Mouse (Mus musculus): ENCODE data around the gene Hlcs. TPM values are rescaled to one million over a fixed set of nuclear protein-coding genes. Genes with fewer than 3 reads are reported as not detected.

Hlcs gene
- polyA plus RNA-seq, 1 experiment, result 7.2 TPM

GRCm38 (mm10) chr16:94180122-94180870 lies 133.1 kb downstream of the Hlcs start:
- peak; percentile 76 for DNase-seq (ENCODE audit: low read depth)
- no peak for TF ChIP-seq POLR2A (IDR thresholded peaks at IDR 0.05; ENCODE audit: borderline replicate concordance, extremely low read depth, insufficient read depth, insufficient read length, poor library complexity, severe bottlenecking)
- TF ChIP-seq CTCF (IDR thresholded peaks at IDR 0.05; ENCODE audit: borderline replicate concordance, extremely low read depth, insufficient read depth, insufficient read length), result no peak

GRCm38 (mm10) chr16:94179341-94180121 lies 133.8 kb downstream of the Hlcs start:
- TF ChIP-seq CTCF (IDR thresholded peaks at IDR 0.05; ENCODE audit: borderline replicate concordance, extremely low read depth, insufficient read depth, insufficient read length), result no peak
- no peak for TF ChIP-seq POLR2A (IDR thresholded peaks at IDR 0.05; ENCODE audit: borderline replicate concordance, extremely low read depth, insufficient read depth, insufficient read length, poor library complexity, severe bottlenecking)
- peak; percentile 92 for DNase-seq (ENCODE audit: low read depth)

DNA sequence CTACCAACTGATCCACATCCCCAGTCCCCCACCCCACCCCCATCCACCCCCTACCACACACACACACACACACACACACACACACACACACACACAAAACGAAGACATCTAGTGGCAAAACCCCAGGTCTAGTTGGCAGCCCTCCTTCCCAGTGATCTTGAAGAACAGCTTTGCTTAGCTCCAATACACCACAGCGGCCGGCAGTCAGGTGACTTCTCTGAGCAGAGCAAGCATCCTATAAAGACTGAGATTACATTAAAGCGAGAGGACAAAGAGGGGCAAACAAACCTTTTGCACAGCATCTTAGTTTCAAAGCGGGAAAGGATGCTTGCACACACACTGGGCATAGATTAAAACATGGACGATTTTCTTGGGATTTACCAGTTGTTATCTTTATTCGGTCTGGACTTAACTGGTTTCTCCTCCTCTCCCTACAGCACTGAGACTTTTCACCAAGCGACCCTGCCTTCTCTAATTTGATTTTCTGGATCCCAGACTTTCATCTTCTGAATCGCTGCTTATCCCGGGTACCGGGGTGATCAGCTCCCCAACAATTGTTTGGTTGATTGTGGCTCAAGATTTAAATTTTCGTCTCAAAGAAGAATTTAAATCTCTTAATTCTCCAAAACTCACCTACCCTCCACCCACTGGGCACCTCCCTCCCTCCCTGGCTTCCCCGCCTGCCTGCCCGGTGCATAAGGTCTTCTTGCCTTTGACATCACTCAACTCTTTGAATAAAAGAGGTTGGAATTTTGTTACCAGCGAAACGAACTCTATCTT lies 134.7 kb downstream of the Hlcs start:
- no peak for TF ChIP-seq POLR2A (IDR thresholded peaks at IDR 0.05; ENCODE audit: borderline replicate concordance, extremely low read depth, insufficient read depth, insufficient read length, poor library complexity, severe bottlenecking)
- peak; percentile 76 for DNase-seq (ENCODE audit: low read depth)

- TF ChIP-seq POLR2A (IDR thresholded peaks at IDR 0.05; ENCODE audit: borderline replicate concordance, extremely low read depth, insufficient read depth, insufficient read length, poor library complexity, severe bottlenecking) (no peak), CTCF (IDR thresholded peaks at IDR 0.05; ENCODE audit: borderline replicate concordance, extremely low read depth, insufficient read depth, insufficient read length) (no peak)
- DNase-seq (ENCODE audit: low read depth), result peak; percentile 74
Observed at GRCm38 (mm10) chr16:94176997-94177857, 136.1 kb downstream of the Hlcs start.

DNA sequence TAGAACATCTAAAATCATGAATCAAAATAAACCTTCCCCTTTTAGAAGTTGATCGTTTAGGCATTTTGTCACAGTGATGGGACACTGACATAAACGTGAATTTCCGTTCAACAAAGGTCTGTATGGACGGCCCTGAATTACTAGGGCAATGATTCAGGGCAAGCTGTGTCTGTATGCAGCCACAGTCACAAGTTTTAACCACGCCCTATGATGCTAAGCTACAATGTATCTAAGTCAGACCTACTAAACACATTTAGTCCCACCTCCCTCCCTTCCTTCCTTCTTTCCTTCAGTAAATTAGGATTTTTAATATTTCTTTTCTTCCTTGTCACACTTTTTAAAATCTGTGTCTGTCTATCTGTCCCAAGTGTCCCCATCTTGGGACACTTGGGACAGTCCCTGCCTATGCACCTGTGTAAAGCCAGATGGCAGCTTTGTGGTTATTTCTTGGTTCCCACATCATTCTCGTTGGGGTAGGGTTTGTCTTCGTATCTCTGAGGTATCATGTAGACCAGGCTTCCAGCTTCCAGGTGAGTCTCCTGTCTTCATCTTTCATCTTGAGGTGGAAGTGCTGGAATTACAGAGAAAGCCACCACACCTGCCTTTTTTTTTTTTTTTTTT lies 137.9 kb downstream of the Hlcs start:
- TF ChIP-seq POLR2A (IDR thresholded peaks at IDR 0.05; ENCODE audit: borderline replicate concordance, extremely low read depth, insufficient read depth, insufficient read length, poor library complexity, severe bottlenecking), result no peak
- TF ChIP-seq CTCF (IDR thresholded peaks at IDR 0.05; ENCODE audit: borderline replicate concordance, extremely low read depth, insufficient read depth, insufficient read length), result no peak
- DNase-seq (ENCODE audit: low read depth), result no peak

- DNase-seq (ENCODE audit: low read depth), result no peak
- TF ChIP-seq CTCF (IDR thresholded peaks at IDR 0.05; ENCODE audit: borderline replicate concordance, extremely low read depth, insufficient read depth, insufficient read length), result no peak
- no peak for TF ChIP-seq POLR2A (IDR thresholded peaks at IDR 0.05; ENCODE audit: borderline replicate concordance, extremely low read depth, insufficient read depth, insufficient read length, poor library complexity, severe bottlenecking)
Observed at GRCm38 (mm10) chr16:94173361-94173760, 140.0 kb downstream of the Hlcs start.

GRCm38 (mm10) chr16:94170218-94170617 lies 143.2 kb downstream of the Hlcs start:
- no peak for TF ChIP-seq CTCF (IDR thresholded peaks at IDR 0.05; ENCODE audit: borderline replicate concordance, extremely low read depth, insufficient read depth, insufficient read length)
- TF ChIP-seq POLR2A (IDR thresholded peaks at IDR 0.05; ENCODE audit: borderline replicate concordance, extremely low read depth, insufficient read depth, insufficient read length, poor library complexity, severe bottlenecking), result no peak
- peak; percentile 78 for DNase-seq (ENCODE audit: low read depth)

DNA sequence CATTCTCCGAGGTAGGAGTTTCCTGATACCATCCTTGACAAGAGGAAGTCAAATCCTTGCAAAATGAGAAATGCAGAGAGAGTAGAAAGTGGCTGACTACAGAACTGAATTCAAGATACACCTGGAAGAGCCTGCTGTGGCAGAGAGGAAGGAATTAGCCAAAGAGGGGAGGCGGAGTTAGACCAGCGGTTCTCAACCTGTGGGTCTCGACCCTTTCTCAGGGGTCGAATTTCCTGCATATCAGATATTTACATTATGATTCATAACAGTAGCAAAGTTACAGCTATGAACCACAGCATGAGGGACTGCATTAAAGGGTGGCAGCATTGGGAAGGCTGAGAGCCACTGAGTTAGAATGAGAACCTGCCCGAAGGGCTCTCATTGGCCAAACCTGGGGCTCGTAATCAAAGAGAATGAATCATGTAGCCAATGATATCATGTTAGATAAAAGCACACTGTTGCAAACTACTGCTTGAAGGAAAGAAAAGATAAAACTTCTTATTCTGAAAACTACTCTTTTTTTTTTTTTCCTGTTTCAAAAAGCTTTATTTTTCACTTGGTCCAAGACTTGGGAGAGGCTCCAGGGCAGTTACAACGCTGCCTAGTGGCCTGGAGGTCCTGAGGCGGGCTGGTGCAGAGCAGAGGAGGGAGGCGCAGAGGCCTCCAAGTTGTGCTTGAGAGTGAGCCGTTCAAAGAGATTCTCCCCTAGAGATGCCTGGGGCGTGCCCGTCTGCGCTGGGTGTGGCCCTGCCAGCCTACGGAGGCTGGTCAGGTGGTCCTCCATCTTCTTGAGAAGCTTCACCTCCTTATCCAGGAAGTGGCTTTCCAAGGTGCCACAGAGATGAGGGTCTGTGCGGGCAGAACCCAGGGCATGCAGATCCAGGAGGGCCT lies 144.5 kb downstream of the Hlcs start:
- DNase-seq (ENCODE audit: low read depth), result no peak
- no peak for TF ChIP-seq CTCF (IDR thresholded peaks at IDR 0.05; ENCODE audit: borderline replicate concordance, extremely low read depth, insufficient read depth, insufficient read length)
- no peak for TF ChIP-seq POLR2A (IDR thresholded peaks at IDR 0.05; ENCODE audit: borderline replicate concordance, extremely low read depth, insufficient read depth, insufficient read length, poor library complexity, severe bottlenecking)

GRCm38 (mm10) chr16:94164978-94165377 lies 148.4 kb downstream of the Hlcs start:
- peak; percentile 75 for DNase-seq (ENCODE audit: low read depth)
- TF ChIP-seq POLR2A (IDR thresholded peaks at IDR 0.05; ENCODE audit: borderline replicate concordance, extremely low read depth, insufficient read depth, insufficient read length, poor library complexity, severe bottlenecking) (no peak), CTCF (IDR thresholded peaks at IDR 0.05; ENCODE audit: borderline replicate concordance, extremely low read depth, insufficient read depth, insufficient read length) (no peak)
